17 mouse cellular contexts compared by ENCODE assay signal in the genomic region with DNA sequence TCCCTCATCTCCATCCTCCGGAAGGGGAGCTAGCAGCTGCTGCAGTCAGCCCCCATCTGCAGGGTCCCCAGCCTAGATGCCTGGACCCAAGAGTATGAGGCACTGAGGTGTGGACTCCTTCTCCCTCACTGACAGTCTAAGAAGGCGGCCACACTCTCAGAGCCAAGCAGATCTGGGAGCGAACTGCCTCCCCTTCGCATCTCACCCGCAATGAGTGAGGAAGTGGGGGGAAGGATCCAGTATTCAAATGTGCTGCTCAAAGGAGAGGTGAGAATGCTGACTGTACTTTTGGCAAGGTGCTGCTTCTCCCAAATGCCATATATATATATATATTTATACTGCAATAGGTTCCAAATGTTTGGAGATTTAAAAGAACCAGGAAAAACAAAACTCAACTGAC. TPM values are rescaled to one million over a fixed set of nuclear protein-coding genes. Genes with fewer than 3 reads are reported as not detected.
DNase-seq lines count a peak whose midpoint lies in the region.
"Had no signal": no experiment of that assay in that cellular context is flagged by ENCODE, and none has a peak within 500 bp of the region (broad histone marks: within the 10 kb centered on the region; RNA-seq: fewer than 3 reads in every experiment).

No protein-coding gene starts in this region.

- peak; percentile 63 to 75 for DNase-seq in frontal cortex, adult 2 months (ENCODE audit: extremely low spot score in 1 of 2, low spot score in 1 of 2)
- no peak for DNase-seq in frontal cortex, postnatal 10 days (ENCODE audit: low spot score in 2 of 2)
- peak; percentile 47 to 51 for DNase-seq in left cerebral cortex, postnatal 14 days (ENCODE audit: low spot score in 2 of 2)
- DNase-seq in left cerebral cortex, postnatal 4 days: no peak
- peak; percentile 89 for DNase-seq in brain, adult 2 months (ENCODE audit: low read depth, low spot score)
- peak; percentile 40 to 69 for DNase-seq in right cerebral cortex, postnatal 36 days (ENCODE audit: low spot score in 2 of 2)
- DNase-seq in gastrocnemius, postnatal 36 days: no peak
- DNase-seq: adrenal gland, postnatal 14 days; cerebellum, adult 18-20 months; cerebellum, adult 9-11 months; embryo, embryonic 11 days; gastrocnemius, postnatal 10 days; heart, adult 2 months; heart, postnatal 14 days had no signal

- intact Hi-C loops in left cerebral cortex, postnatal 14 days (cut with DNase I): no loop called here
- intact Hi-C loops in left cerebral cortex, postnatal 4 days (cut with DNase I): no loop called here
- intact Hi-C loops in gastrocnemius, postnatal 36 days (cut with DNase I): no loop called here

RNA-seq across cellular contexts. Expression of gene Inpp5d, which starts 16.7 kb away (rescaled TPM):
- polyA plus RNA-seq in frontal cortex, adult 2 months (2012; rRNA removed): 13.1 and 19.8 TPM in 2 replicates
- 10 to 100 TPM; 21.7 to 22.1 TPM for total RNA-seq in left cerebral cortex, postnatal 14 days (2021)
- 10 to 100 TPM; 10.2 to 10.7 TPM for total RNA-seq in left cerebral cortex, postnatal 4 days (2021)
- 1 to 10 TPM; 3.8 to 5.3 TPM for total RNA-seq in gastrocnemius, postnatal 36 days (2021)

RNA-seq across cellular contexts. Expression of gene Ngef, which starts 29.7 kb away (rescaled TPM):
- 177 and 210 TPM in 2 replicates for polyA plus RNA-seq in frontal cortex, adult 2 months (2012; rRNA removed)
- total RNA-seq in left cerebral cortex, postnatal 14 days (2021): 100 to 1,000 TPM; 261 to 278 TPM
- total RNA-seq in left cerebral cortex, postnatal 4 days (2021): 10 to 100 TPM; 92.5 to 94.7 TPM
- total RNA-seq in gastrocnemius, postnatal 36 days (2021): under 1 TPM; 0.26 to 0.32 TPM
- total RNA-seq: hematopoietic stem cell, adult 5-6 weeks; MEL had no signal
- polyA plus RNA-seq: erythroblast, embryonic 14.5 days had no signal

Comparison
In these comparisons a context has a peak if more than half of its experiments do, and no peak if none do; other contexts are left out.
1. DNase-seq: peak in frontal cortex, adult 2 months (2 of 2), left cerebral cortex, postnatal 14 days (2 of 2), brain, adult 2 months (single experiment) and right cerebral cortex, postnatal 36 days (2 of 2); none in frontal cortex, postnatal 10 days (0 of 2), left cerebral cortex, postnatal 4 days (single experiment) and gastrocnemius, postnatal 36 days (0 of 2).
2. RNA of gene Ngef, which starts 29.7 kb away (total RNA-seq): 261 to 278 TPM in left cerebral cortex, postnatal 14 days and 92.5 to 94.7 TPM in left cerebral cortex, postnatal 4 days; 0.26 to 0.32 TPM in gastrocnemius, postnatal 36 days; every median in the first group is over 10 times any median in the second.